Mouse (Mus musculus): ENCODE results near the gene Dnaic2.

Gene Dnaic2

GRCm38 (mm10) chr11:114798624-114799023 lies 71.4 kb downstream of the Dnaic2 start, which contains the start of gene Gpr142:
Gpr142 (plus strand) TSS chr11:114798924.
- DNase-seq, result no peak

DNA sequence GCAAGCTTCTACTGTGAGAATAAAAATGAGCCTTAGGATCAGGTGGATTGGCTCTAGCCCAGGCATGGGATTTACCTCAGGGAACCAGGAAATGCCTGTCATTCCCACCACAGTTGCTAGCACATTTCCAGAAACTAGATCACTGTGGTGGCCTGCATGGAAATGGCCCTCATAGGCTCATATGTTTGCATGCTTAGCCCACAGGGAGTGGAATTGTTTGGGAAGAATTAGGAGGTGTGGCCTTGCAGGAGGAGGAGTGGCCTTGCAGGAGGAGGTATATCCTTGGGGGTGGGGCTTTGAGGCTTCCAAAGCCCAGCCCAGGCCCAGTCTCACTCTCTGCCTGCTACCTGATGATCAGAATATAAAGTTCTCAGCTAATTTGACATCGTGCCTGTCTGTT lies 74.7 kb downstream of the Dnaic2 start:
- no peak for DNase-seq

GRCm38 (mm10) chr11:114802540-114803267 lies 75.5 kb downstream of the Dnaic2 start:
- no peak for DNase-seq

DNA sequence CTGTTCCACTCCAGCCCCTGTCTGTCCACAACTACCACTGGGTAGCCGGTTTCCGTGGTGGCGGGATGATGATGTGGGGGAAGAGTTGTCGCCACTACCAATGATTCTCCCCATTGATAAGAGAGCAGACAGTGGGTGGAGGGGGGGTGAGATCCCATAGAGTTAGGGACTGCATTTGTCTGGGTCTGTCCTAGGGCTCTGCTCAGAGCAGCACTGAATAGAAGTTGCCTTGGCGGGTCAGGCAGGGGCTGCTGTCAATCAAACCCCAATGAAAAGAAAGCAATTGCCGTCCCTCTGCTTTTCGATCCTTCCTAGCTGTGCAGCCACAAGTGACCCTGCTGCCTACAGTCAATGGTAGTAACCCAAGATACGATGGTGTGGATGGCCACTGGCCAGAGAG lies 76.8 kb downstream of the Dnaic2 start:
- DNase-seq, result no peak

DNA sequence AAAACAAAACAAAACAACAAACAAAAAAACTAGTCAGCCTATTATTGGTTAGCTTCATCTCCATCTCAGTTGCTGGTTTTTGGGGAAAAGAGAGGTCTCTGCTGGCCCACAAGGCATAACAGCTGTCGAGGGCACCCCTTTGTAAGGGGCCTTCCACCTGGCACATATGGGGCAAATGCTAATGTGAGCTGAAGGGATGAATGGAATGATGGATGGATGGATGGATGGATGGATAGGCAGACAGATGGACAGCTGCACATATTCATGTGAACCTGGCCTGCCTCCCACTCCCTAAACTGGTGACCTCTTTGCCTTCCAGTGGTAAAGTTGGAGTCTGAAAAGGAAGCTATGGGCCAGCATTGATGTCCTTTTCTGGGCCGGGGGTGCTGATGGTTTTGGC lies 79.8 kb downstream of the Dnaic2 start:
- DNase-seq, result no peak

Data from thymus, postnatal 36 days (tissue).